Mouse (Mus musculus) CD8-positive naive resting alpha-beta T cell, adult 57 days (primary cell): Measurements from ENCODE around the gene Loxl1. TPM values are rescaled to one million over a fixed set of nuclear protein-coding genes. Genes with fewer than 3 reads are reported as not detected.

Experiments used
- total RNA-seq: library from RNA; stranded (reverse); gene quantifications from one replicate; pipeline ENCODE4 v1.2.4, GENCODE M21; 2023

Gene Loxl1
- not detected for total RNA-seq

DNA sequence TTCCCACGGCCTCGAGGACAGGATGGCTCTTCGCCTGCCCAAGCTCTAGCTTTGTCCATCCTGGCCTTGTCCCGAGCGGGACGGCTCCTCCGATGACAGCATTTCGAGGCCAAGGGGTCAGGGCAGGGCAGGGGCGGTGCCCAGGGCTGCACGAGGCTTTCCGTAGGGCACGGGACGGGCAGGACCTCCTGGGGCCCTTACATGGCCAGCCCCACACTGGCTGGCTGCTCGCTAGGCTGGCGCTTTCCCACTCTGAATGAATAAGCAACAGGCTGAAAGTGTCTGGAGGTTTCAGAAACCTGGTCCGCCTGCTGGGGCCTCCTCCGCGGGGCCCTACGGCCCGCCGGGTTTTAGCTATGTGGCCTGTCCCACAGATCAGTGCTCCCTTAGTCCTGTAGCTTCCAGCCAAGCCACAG, at the start of gene Loxl1:
Gene Loxl1, minus strand, starts transcription at position 243 of the 416 bp plus-strand sequence.

DNA sequence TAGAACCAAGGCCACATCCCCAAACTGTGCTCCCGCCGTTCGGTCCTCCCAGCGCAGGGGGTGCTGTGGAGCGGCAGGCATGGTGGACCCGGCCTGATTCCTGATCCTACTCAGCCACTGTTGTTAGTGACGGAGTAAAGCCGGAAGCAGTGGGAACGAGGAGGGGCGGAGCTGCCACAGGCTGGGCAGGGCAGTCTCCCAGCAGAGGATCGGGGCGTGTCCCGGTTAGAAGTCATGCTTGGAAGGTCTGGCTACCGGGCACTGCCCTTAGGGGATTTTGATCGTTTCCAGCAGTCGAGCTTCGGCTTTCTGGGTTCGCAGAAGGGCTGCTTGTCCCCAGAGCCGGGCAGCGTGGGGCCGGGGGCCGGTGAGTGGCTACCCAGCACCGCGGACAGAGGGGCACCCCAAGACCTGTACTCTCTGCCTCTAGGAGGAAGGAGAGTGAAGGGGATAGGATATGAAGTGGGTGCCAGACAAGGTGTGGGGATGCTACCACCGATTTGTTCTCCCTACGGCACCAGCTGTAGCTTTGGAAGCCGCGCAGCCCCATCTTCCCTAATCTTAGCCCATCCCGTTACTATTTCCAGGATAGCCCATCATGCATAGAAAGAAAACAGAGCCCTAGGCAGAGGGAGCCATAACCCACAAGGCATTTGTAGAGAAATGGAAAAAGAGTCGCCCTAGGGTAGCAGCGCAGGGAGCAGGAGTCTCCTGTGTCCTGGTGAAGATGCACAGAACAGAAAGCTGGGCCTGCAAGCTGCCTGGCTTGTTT, 59.8 kb downstream of the Loxl1 start, which contains the start of gene Stoml1:
Gene Stoml1, plus strand, starts transcription at position 132 of the 772 bp plus-strand sequence.

DNA sequence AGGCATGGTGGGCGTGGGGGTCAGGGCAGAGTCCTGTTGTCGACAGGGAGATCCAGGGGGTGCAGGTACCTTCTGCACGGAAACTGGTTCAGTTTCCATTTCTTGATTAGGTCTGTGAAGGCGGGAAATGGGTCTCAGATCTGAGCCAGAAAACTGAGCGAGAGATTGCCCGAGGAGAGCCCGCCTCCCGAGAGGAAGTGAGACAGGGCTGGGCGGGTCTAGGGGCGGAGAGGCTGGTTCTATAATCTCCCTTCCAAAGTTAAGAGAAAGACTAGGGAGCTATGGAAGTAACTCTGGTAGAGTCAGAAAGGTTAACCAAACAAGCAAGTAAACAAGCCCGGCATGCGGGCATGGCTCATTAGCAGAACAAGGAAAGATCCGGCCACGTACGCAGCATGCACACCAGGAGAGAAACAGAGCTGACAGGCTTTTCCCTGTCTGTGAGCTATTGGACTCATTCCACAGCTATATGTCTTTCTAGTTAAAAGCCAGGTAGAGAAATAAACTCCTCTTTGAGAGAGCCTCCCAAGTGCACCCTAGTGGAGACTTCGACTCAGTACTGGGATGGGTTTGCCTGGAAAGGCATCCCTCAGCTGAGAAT, 63.3 kb downstream of the Loxl1 start, which contains the start of gene Pml:
Gene Pml, minus strand, starts transcription at position 195 of the 601 bp plus-strand sequence.

Other genes starting within 250 kb of the Loxl1 start
- gene Stra6, start 249.4 kb downstream of the Loxl1 start, total RNA-seq: not detected
- gene Ccdc33, start 194.4 kb downstream of the Loxl1 start, total RNA-seq: not detected
- gene Islr, start 108.9 kb downstream of the Loxl1 start, total RNA-seq: 0.55 TPM
- 1.3 TPM for gene Islr2, start 108.9 kb downstream of the Loxl1 start, total RNA-seq
- gene Pml, start 63.4 kb downstream of the Loxl1 start, total RNA-seq: 102 TPM
- gene Stoml1, start 60.0 kb downstream of the Loxl1 start, total RNA-seq: 39.1 TPM
- gene Tbc1d21, start 57.3 kb upstream of the Loxl1 start, total RNA-seq: not detected
- not detected for gene Insyn1, start 175.4 kb upstream of the Loxl1 start, total RNA-seq
- not detected for gene Cd276, start 242.3 kb upstream of the Loxl1 start, total RNA-seq